Mouse (Mus musculus) heart, embryonic 12.5 days (tissue): ENCODE measurements around the gene Ifne. TPM values are rescaled to one million over a fixed set of nuclear protein-coding genes. Genes with fewer than 3 reads are reported as not detected.

ENCODE experiments used
- ATAC-seq: fragments of 200-750 bp; cut with Nextera tagmentation; 2 replicates; pipeline ENCODE4 v1.8.0; 2017; ENCODE audit warnings: moderate TSS enrichment, moderate library complexity; ENCODE audit not compliant: insufficient number of reproducible peaks, low FRiP score
- H3K27ac ChIP-seq: fragments of 300-500 bp; sonication (generic); 2 replicates; pipeline ENCODE4 v1.5.1; 2016; ENCODE audit warnings: mild to moderate bottlenecking, moderate library complexity; ENCODE audit not compliant: poor library complexity, severe bottlenecking
- H3K27me3 ChIP-seq: fragments of 300-500 bp; sonication (generic); replicated peaks from 2 replicates; pipeline ENCODE4 v1.6.1; 2016; ENCODE audit warnings: mild to moderate bottlenecking, moderate library complexity
- H3K36me3 ChIP-seq: fragments of 300-500 bp; sonication (generic); 2 replicates; pipeline ENCODE4 v1.6.1; 2016; ENCODE audit warnings: mild to moderate bottlenecking, moderate library complexity
- H3K4me1 ChIP-seq: fragments of 300-500 bp; sonication (generic); replicated peaks from 2 replicates; pipeline ENCODE4 v1.6.1; 2016; ENCODE audit warnings: mild to moderate bottlenecking
- H3K4me2 ChIP-seq: fragments of 300-500 bp; sonication (generic); 2 replicates; pipeline ENCODE4 v1.6.1; 2016; ENCODE audit warnings: mild to moderate bottlenecking, moderate library complexity
- H3K4me3 ChIP-seq: fragments of 300-500 bp; sonication (generic); 2 replicates; pipeline ENCODE4 v1.5.1; 2016; ENCODE audit warnings: mild to moderate bottlenecking
- H3K9ac ChIP-seq: fragments of 300-500 bp; sonication (generic); 2 replicates; pipeline ENCODE4 v1.6.1; 2016; ENCODE audit warnings: mild to moderate bottlenecking, moderate library complexity
- H3K9me3 ChIP-seq: fragments of 300-500 bp; sonication (generic); replicated peaks from 2 replicates; pipeline ENCODE4 v1.6.1; 2016; ENCODE audit warnings: mild to moderate bottlenecking, moderate library complexity
- WGBS: fragments of 180-500 bp; shearing (Covaris S2); methylation state at CpG from one replicate; pipeline ENCODE4 v1.1.7; 2016; 5-methylcytosine and 5-hydroxymethylcytosine counted together
- polyA plus RNA-seq: library from polyadenylated mRNA; unstranded; fragments of >200 nt; fragmentation: Nextera tagmentation; extraction: Ambion mirVana; gene quantifications from 2 replicates; pipeline ENCODE4 v1.2.1, GENCODE M21; 2016

Gene Ifne
- polyA plus RNA-seq, 1 experiment from 2014 or later, result not detected

DNA sequence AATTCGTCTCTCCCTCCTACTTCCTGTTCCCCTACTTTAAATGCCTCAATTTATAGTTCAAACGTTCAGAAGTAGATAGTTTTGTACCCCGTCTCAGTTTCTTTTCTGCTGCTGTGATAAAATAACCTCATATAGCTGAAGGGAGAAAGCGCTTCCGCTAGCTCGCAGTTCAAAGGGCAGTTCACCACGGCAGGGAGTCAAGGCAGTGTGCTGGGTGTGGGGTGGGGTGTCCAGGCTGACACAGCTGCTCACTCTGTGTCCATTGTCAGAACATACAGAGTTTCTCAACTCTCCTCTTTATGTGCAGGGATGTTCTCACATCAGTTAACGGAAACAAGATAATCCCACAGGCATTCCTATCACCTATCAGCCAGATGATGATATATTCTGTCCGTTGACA lies 32.2 kb upstream of the Ifne start:
- Histone ChIP-seq H3K27me3 (no peaks in the 10 kb centered on the region), H3K4me3 (no peak overlapping the region), H3K9ac (no peak overlapping the region), H3K27ac (no peak overlapping the region), H3K4me1 (no peaks in the 10 kb centered on the region), H3K4me2 (no peak overlapping the region), H3K9me3 (no peaks in the 10 kb centered on the region), H3K36me3 (no peaks in the 10 kb centered on the region)
- 68% methylated on average over 9 of the region's 9 CpGs for WGBS
- no peak for ATAC-seq

DNA sequence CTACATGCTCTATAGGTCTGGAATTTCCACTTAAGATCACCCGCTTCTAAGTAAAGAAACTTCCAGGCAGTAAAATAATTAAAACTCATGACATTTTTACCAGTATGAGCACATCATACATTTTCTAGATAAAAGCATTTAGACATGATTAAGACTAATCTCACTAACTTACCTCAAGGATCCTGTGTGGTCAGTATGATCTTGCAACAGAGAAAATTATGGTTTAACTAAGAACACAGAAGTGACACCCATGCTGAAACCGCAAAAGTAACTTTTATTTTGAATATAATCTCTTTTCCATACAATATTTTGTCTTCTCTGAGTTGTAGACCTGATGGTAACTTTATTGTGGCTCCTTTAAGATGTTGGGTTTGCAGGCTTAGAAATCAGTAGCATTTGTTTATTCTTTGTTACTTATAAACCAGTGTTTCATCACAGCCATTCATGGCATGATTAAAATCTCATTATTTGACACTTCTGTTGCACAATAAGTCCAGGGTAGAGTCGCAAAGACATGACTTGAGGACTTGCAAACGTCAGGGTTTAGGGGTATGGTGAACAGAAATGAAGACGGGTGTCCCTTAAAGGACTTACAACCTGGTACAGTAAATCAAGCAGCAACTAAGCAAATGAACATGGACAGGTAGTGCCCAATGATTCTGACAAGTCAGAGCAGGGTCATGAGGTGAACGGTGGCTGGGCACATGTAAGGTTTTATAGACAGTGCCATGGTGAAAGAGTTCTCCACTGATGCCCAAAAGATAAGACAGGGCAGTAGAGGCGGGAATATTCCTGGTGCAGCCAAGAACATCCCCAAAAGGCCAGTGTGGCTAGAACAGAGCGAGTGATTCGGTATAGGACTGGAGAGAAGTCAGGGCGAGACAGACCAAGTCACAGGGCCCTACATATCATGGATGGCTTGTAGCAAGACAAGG lies 29.9 kb upstream of the Ifne start:
- Histone ChIP-seq H3K9me3 (no peaks in the 10 kb centered on the region), H3K36me3 (no peaks in the 10 kb centered on the region), H3K4me1 (no peaks in the 10 kb centered on the region), H3K4me2 (no peak overlapping the region), H3K9ac (no peak overlapping the region), H3K27ac (no peak overlapping the region), H3K4me3 (no peak overlapping the region), H3K27me3 (no peaks in the 10 kb centered on the region)
- WGBS, result 80% methylated on average over 10 of the region's 10 CpGs
- ATAC-seq, result no peak

DNA sequence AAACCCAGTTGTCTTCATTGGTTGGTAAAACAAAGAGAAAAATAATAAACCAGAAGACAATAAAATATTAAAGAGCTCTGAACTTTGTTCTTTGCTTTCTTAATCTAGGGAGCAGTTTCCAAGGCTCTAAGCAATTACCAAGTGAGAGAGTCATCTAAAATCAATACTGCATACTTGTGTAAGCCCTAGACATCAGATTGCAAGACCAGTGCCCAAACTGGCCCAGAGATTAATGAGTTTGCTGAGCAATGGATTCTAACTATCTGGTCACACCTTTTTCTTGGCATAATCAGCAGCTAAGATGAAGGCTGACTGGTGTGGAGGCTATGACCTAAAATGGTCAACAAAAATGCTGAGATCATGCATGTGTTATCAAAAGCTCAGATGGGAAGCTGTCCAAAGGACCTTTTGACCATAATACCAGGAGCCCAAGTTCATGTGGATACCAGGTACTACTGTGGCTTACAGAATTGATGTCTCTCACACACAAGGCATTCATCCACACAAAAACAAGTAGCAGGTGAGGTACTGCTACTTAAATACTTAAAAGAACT lies 13.3 kb upstream of the Ifne start:
- Histone ChIP-seq H3K27me3 (no peaks in the 10 kb centered on the region), H3K4me2 (no peak overlapping the region), H3K36me3 (no peaks in the 10 kb centered on the region), H3K9me3 (no peaks in the 10 kb centered on the region), H3K9ac (no peak overlapping the region), H3K27ac (no peak overlapping the region), H3K4me3 (no peak overlapping the region), H3K4me1 (no peaks in the 10 kb centered on the region)
- no peak for ATAC-seq

DNA sequence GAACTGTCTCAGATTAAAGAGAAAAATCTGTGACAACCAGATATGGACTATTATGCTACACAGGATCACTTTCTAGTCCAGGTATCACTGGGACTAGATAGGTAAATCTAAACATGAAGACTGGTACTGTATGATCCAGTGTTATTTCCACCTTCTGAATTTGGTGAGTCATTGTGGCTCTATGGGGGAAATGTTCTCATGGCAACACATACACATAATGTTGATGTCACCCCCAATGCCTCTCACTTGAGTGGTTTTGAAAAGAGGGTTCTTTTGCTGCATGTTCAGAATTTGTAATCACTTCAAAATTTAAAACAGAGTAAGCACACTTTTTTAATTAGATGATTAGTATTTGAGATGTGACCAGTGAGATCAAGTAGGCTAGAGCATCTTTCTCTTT lies 8.2 kb upstream of the Ifne start:
- Histone ChIP-seq H3K9ac (no peak overlapping the region), H3K36me3 (no peaks in the 10 kb centered on the region), H3K4me3 (no peak overlapping the region), H3K9me3 (no peaks in the 10 kb centered on the region), H3K27me3 (no peaks in the 10 kb centered on the region), H3K27ac (no peak overlapping the region), H3K4me1 (no peaks in the 10 kb centered on the region), H3K4me2 (no peak overlapping the region)
- ATAC-seq, result no peak

DNA sequence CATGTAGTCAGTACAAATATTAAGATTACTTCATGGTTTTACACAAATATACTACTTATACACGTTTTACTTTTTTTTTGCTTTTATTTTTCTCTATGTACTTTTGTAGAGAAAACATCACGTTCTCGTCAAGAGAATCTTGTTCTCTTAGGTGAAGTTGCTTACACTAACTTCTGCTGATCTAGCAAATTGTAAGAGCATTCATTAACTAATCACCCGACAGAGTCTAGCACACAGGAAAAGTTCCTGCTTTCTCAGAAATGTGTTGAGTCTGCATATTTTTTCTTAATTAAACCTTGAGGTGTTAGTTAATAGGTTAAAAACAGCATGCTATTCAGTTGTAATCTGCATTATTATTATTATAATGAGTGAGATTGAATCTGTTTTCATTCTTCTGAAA lies 1.2 kb downstream of the Ifne start:
- Histone ChIP-seq H3K36me3 (no peaks in the 10 kb centered on the region), H3K27me3 (no peaks in the 10 kb centered on the region), H3K4me3 (no peak overlapping the region), H3K4me2 (no peak overlapping the region), H3K9me3 (no peaks in the 10 kb centered on the region), H3K9ac (no peak overlapping the region), H3K4me1 (no peaks in the 10 kb centered on the region), H3K27ac (no peak overlapping the region)
- ATAC-seq, result no peak
- WGBS, result 71% methylated on average over 4 of the region's 4 CpGs

DNA sequence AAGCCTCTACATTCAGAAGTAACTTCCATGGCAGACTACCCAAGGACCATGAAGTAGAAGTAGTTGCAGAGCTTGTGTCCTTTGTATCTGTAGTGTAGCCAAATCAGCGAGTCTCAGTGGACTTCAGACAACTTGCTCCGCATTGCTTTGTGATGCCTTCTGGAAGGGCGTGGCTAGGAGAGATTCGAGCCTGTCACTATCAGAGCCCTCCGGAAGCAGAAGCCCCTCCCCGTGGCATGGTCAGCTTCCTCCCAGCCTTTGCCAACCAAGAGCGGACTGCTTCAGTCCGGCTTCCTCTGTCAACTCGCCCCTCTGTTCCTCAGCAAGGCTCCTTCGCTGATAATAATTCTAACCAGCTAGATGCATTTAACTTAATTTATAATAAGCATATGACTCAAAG lies 1.8 kb downstream of the Ifne start:
- H3K4me3 ChIP-seq, result no peak overlapping the region
- no peaks in the 10 kb centered on the region for H3K27me3 ChIP-seq
- H3K27ac ChIP-seq, result no peak overlapping the region
- WGBS, result 31% methylated on average over 10 of the region's 10 CpGs
- H3K36me3 ChIP-seq, result no peaks in the 10 kb centered on the region
- H3K9ac ChIP-seq, result no peak overlapping the region
- no peak for ATAC-seq
- H3K4me1 ChIP-seq, result no peaks in the 10 kb centered on the region
- peak overlapping the region; percentile 1; the same call in 1 of the 2 replicates for H3K4me2 ChIP-seq
- no peaks in the 10 kb centered on the region for H3K9me3 ChIP-seq

DNA sequence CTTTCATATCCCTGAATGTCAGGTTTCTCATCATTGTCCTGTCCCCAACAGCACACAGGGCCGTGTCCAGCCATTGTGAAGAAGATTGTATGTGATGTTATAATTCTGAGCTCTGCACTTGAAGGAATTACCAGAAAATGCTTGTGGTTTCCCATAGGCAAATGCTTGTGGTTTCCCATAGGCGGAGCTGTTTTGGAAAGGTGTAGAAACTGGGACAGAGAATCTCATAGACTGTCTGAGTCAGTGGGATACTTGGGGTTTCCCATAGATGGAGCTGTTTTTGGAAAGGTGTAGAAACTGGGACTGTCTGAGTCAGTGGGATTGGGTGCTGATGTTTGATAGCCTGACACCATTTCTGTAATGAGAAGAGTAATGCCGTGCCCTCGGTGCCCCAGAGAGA lies 3.5 kb downstream of the Ifne start:
- Histone ChIP-seq H3K36me3 (no peaks in the 10 kb centered on the region), H3K4me2 (no peak overlapping the region), H3K9ac (no peak overlapping the region), H3K4me3 (no peak overlapping the region), H3K4me1 (no peaks in the 10 kb centered on the region), H3K27me3 (no peaks in the 10 kb centered on the region; the same call in 1 of the 2 replicates), H3K9me3 (no peaks in the 10 kb centered on the region), H3K27ac (no peak overlapping the region)
- 84% methylated on average over 4 of the region's 4 CpGs for WGBS
- no peak for ATAC-seq

DNA sequence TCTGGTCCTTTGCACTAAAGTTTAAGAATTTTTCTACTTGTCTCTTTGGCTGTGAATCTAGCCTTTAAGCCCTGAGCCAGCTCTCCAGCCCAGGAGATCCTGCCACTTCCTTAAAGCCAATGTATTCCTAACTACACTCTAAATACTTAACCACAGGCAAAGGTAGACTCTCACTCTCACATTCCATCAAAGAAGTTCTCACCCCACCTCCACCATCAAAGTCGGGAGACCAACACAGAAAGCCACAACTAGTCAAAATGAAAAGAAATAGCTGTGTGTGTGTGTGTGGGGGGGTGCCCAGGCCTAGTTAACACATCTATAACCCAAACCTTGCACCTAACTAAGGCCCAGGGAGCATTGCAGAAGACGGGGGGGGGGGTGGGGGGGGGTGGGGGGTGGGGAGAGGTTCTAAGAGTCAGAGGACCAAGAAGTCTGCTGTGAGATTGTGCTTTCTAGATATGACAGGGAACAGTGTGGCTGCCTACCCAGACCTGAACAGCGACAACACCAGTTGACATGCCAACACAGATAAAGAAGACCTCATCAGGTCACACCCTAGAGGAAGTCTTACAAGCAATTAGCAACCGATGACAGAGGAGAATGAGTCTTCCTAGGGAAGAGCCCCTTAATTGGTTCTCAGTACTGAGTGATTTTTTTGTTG lies 4.4 kb downstream of the Ifne start:
- Histone ChIP-seq H3K4me3 (no peak overlapping the region), H3K27ac (no peak overlapping the region), H3K36me3 (no peaks in the 10 kb centered on the region), H3K27me3 (no peaks in the 10 kb centered on the region; the same call in 1 of the 2 replicates), H3K9ac (no peak overlapping the region), H3K4me1 (no peaks in the 10 kb centered on the region), H3K9me3 (no peaks in the 10 kb centered on the region), H3K4me2 (no peak overlapping the region)
- 32% methylated on average over 3 of the region's 4 CpGs for WGBS
- ATAC-seq, result no peak

DNA sequence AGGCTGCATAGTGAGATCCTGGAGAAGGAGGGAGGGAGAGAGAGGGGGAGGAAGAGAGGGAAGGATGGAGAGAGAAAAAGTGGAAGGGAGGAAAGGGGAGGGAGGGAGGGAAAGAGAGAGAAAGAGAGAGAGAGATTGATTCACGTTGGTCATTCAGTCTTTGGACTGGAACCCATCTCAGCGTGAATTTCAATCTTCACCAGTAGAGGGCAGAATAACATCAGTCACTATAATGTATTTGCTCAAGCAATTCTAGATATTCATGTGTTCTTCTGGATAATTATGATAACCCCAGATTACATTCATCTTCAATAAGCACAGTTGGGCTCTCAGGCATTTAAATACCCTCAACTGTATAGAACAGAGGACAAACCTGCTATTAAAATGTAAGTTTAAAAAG lies 7.3 kb downstream of the Ifne start:
- Histone ChIP-seq H3K4me1 (0 out of 2 replicates have a peak, but pooled peaks cover 6% of the 10 kb centered on the region), H3K9me3 (no peaks in the 10 kb centered on the region), H3K27me3 (no peaks in the 10 kb centered on the region; the same call in 1 of the 2 replicates), H3K4me3 (no peak overlapping the region), H3K36me3 (no peaks in the 10 kb centered on the region), H3K27ac (no peak overlapping the region), H3K4me2 (no peak overlapping the region), H3K9ac (no peak overlapping the region)
- no peak for ATAC-seq
- WGBS, result 0% methylated on average over 2 of the region's 2 CpGs

DNA sequence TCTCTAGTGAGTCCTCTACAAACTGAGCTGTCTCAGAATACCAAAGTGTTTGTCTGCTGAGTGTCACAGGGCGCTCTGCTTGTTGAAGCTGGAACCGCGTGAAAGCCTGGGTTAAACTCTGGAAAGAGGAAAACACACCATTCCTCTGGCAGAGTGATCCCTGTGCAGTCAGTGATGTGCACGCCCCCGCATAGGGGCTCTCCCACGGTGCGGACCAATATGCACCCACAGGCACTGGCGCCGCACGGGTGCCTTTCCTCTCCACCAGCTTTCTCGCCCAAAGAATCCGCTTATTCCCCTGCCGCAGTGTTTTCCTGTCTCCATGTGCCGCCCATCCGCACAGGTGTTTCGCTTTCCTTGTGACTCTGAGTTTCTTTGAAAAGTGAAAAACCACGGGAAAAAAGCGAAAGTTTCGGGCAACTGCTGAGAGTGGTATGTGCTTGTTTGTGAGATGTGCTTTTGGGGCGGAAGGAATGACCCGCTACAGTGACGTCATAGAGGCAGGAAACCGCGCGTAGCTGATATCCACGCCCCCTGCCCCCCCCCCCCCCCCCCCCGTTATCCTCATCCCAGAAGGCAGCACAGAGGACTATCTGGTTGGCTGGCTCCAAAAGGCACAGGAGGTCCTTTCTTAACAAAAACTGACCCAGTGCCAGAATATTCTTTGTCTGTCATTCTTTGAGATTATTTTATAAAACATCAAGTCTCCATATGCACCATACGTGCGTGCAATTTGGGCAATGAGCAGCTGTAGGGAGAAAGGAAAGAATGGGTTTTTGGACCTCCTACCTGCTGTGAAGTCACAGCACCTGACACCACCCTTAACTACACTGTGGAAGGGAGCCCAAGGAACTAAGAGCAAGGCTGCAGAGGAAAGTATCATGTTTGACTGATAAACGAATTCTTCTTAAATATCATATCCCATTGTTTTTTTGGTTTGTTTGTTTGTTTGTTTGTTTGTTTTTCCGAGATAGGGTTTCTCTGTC lies 11.8 kb downstream of the Ifne start:
- 0 out of 2 replicates have a peak overlapping the region, but pooled peaks have one; percentile 27 for H3K27ac ChIP-seq
- peak overlapping the region; percentile 73 for H3K9ac ChIP-seq
- H3K4me2 ChIP-seq, result peak overlapping the region; percentile 98
- peak overlapping the region; percentile 73 for H3K4me3 ChIP-seq
- H3K36me3 ChIP-seq, result no peaks in the 10 kb centered on the region
- no peaks in the 10 kb centered on the region for H3K9me3 ChIP-seq
- ATAC-seq, result peak; percentile 79
- H3K27me3 ChIP-seq, result peaks cover 13% of the 10 kb centered on the region
- H3K4me1 ChIP-seq, result 0 out of 2 replicates have a peak, but pooled peaks cover 9% of the 10 kb centered on the region
- WGBS, result 7% methylated on average over 31 of the region's 31 CpGs
